In the genomic region with DNA sequence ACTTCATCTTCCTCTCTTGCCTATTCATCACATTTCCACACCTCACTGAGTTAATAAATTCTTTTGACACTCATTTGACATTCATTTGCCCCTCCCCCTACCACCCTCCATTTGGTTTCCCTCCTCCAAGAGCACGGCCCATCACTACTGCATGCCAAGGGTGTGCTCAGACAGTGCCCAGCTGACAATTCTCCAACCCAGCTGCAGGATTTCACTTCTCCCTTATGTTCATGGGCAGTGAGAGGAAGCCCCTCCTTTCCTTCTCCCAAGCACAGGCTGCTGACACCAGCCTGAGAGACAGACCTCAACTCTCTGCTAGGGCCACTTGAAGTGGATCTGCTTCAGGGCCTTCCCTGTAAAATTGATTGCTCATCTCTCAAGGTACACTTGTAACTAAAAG, we compare ENCODE assay signal across 15 mouse cellular contexts.
DNase-seq lines count a peak whose midpoint lies in the region; ATAC-seq lines count a peak whose summit lies in the region.
"Had no signal": no experiment of that assay in that cellular context is flagged by ENCODE, and none has a peak within 500 bp of the region (broad histone marks: within the 10 kb centered on the region; RNA-seq: fewer than 3 reads in every experiment).

No protein-coding gene starts in this region.

- H3K9me3 ChIP-seq in kidney, embryonic 16.5 days (ENCODE audit: low read length): no peaks in the 10 kb centered on the region
- H3K9me3 ChIP-seq in kidney, embryonic 15.5 days (replicated peaks): no peaks in the 10 kb centered on the region
- H3K9me3 ChIP-seq in forebrain, embryonic 16.5 days (ENCODE audit: control insufficient read depth, low read length): no peaks in the 10 kb centered on the region
- H3K9me3 ChIP-seq in hindbrain, embryonic 16.5 days (ENCODE audit: control insufficient read depth, low read length): no peaks in the 10 kb centered on the region
- H3K9me3 ChIP-seq in midbrain, embryonic 15.5 days: no peaks in the 10 kb centered on the region
- H3K9me3 ChIP-seq: liver, embryonic 15.5 days had no signal

- no peak overlapping the region for H3K4me2 ChIP-seq in kidney, embryonic 16.5 days (replicated peaks; ENCODE audit: low read depth, low read length)
- H3K4me2 ChIP-seq in kidney, embryonic 15.5 days: no peak overlapping the region
- H3K4me2 ChIP-seq in forebrain, embryonic 16.5 days (ENCODE audit: low read length): no peak overlapping the region
- H3K4me2 ChIP-seq in hindbrain, embryonic 16.5 days (ENCODE audit: low read length): no peak overlapping the region
- no peak overlapping the region for H3K4me2 ChIP-seq in midbrain, embryonic 15.5 days
- H3K4me2 ChIP-seq: liver, embryonic 15.5 days had no signal

- peaks cover 6% of the 10 kb centered on the region; the same call in 1 of the 2 replicates for H3K36me3 ChIP-seq in kidney, embryonic 16.5 days (ENCODE audit: insufficient read depth, low read length)
- peaks cover 10% of the 10 kb centered on the region; the same call in 1 of the 2 replicates for H3K36me3 ChIP-seq in kidney, embryonic 15.5 days
- no peaks in the 10 kb centered on the region for H3K36me3 ChIP-seq in forebrain, embryonic 16.5 days (ENCODE audit: control insufficient read depth, insufficient read depth)
- H3K36me3 ChIP-seq in hindbrain, embryonic 16.5 days (ENCODE audit: control insufficient read depth, insufficient read depth, low read length): no peaks in the 10 kb centered on the region
- no peaks in the 10 kb centered on the region for H3K36me3 ChIP-seq in midbrain, embryonic 15.5 days (replicated peaks)
- H3K36me3 ChIP-seq: liver, embryonic 15.5 days had no signal

- H3K27me3 ChIP-seq in kidney, embryonic 16.5 days (ENCODE audit: insufficient read depth, low read length): no peaks in the 10 kb centered on the region
- no peaks in the 10 kb centered on the region for H3K27me3 ChIP-seq in kidney, embryonic 15.5 days
- H3K27me3 ChIP-seq in forebrain, embryonic 16.5 days (replicated peaks; ENCODE audit: control insufficient read depth, insufficient read depth, low read length): no peaks in the 10 kb centered on the region
- H3K27me3 ChIP-seq in hindbrain, embryonic 16.5 days (replicated peaks; ENCODE audit: control insufficient read depth, insufficient read depth, low read length): no peaks in the 10 kb centered on the region
- H3K27me3 ChIP-seq in midbrain, embryonic 15.5 days (replicated peaks): no peaks in the 10 kb centered on the region
- H3K27me3 ChIP-seq: liver, embryonic 15.5 days had no signal

- H3K9ac ChIP-seq in kidney, embryonic 16.5 days (replicated peaks; ENCODE audit: low read length): no peak overlapping the region
- no peak overlapping the region for H3K9ac ChIP-seq in kidney, embryonic 15.5 days
- H3K9ac ChIP-seq in forebrain, embryonic 16.5 days (replicated peaks; ENCODE audit: low read depth, low read length): no peak overlapping the region
- no peak overlapping the region for H3K9ac ChIP-seq in hindbrain, embryonic 16.5 days (ENCODE audit: low read depth, low read length)
- H3K9ac ChIP-seq in midbrain, embryonic 15.5 days: no peak overlapping the region
- H3K9ac ChIP-seq: liver, embryonic 15.5 days had no signal

- peak; percentile 35; the same call in 1 of the 2 replicates for ATAC-seq in kidney, embryonic 16.5 days (ENCODE audit: low FRiP score, low TSS enrichment)
- ATAC-seq in kidney, embryonic 15.5 days (replicated peaks; ENCODE audit: low FRiP score): no peak
- peak; percentile 57 for ATAC-seq in forebrain, embryonic 16.5 days
- ATAC-seq in hindbrain, embryonic 16.5 days: peak; percentile 72
- ATAC-seq in midbrain, embryonic 15.5 days (replicated peaks): peak; percentile 56; the same call in 1 of the 2 replicates

- 16% methylated on average over 1 of the region's 1 CpGs for WGBS in kidney, embryonic 16.5 days
- 29% methylated on average over 1 of the region's 1 CpGs for WGBS in kidney, embryonic 15.5 days
- WGBS in forebrain, embryonic 16.5 days: 26% methylated on average over 1 of the region's 1 CpGs
- WGBS in hindbrain, embryonic 16.5 days: 14% methylated on average over 1 of the region's 1 CpGs
- 35% methylated on average over 1 of the region's 1 CpGs for WGBS in midbrain, embryonic 15.5 days

- H3K4me1 ChIP-seq in kidney, embryonic 16.5 days (ENCODE audit: insufficient read depth, low read length): no peaks in the 10 kb centered on the region
- H3K4me1 ChIP-seq in kidney, embryonic 15.5 days: no peaks in the 10 kb centered on the region
- no peaks in the 10 kb centered on the region for H3K4me1 ChIP-seq in forebrain, embryonic 16.5 days (replicated peaks; ENCODE audit: control insufficient read depth, insufficient read depth, low read length)
- peaks cover 3% of the 10 kb centered on the region; the same call in 1 of the 2 replicates for H3K4me1 ChIP-seq in hindbrain, embryonic 16.5 days (ENCODE audit: control insufficient read depth, insufficient read depth, low read depth, low read length)
- H3K4me1 ChIP-seq in midbrain, embryonic 15.5 days: no peaks in the 10 kb centered on the region
- H3K4me1 ChIP-seq: liver, embryonic 15.5 days had no signal

- no peak for DNase-seq in right cerebral cortex, postnatal 10 days (ENCODE audit: low spot score in 2 of 2)
- DNase-seq in testis, postnatal 10 days (ENCODE audit: low spot score): no peak
- DNase-seq: adrenal gland, adult 8-10 months; cerebellum, adult 11 months; gastrocnemius, postnatal 36 days; heart, postnatal 10 days; kidney, adult 8-10 months; right cerebral cortex, adult 18-20 months had no signal

- no peak overlapping the region for H3K4me3 ChIP-seq in kidney, embryonic 16.5 days (ENCODE audit: low read length)
- no peak overlapping the region for H3K4me3 ChIP-seq in kidney, embryonic 15.5 days (replicated peaks)
- no peak overlapping the region for H3K4me3 ChIP-seq in forebrain, embryonic 16.5 days (replicated peaks; ENCODE audit: low read length)
- H3K4me3 ChIP-seq in hindbrain, embryonic 16.5 days (ENCODE audit: low read length): no peak overlapping the region
- no peak overlapping the region for H3K4me3 ChIP-seq in midbrain, embryonic 15.5 days
- H3K4me3 ChIP-seq: layer of hippocampus, adult 2 months; liver, embryonic 15.5 days had no signal

- H3K27ac ChIP-seq in kidney, embryonic 16.5 days (ENCODE audit: low read length): no peak overlapping the region
- no peak overlapping the region for H3K27ac ChIP-seq in kidney, embryonic 15.5 days
- no peak overlapping the region for H3K27ac ChIP-seq in forebrain, embryonic 16.5 days (ENCODE audit: low read length)
- H3K27ac ChIP-seq in hindbrain, embryonic 16.5 days (ENCODE audit: low read depth, low read length): no peak overlapping the region
- H3K27ac ChIP-seq in midbrain, embryonic 15.5 days: no peak overlapping the region
- H3K27ac ChIP-seq: layer of hippocampus, adult 2 months; liver, embryonic 15.5 days had no signal
